Mouse (Mus musculus): ENCODE data around the gene Il11ra2.
"Not testable (repeated sequence)": the region's sequence is repeated elsewhere in the genome, so short reads cannot be mapped to it uniquely, and the experiment has no call there.

Il11ra2 gene

DNA sequence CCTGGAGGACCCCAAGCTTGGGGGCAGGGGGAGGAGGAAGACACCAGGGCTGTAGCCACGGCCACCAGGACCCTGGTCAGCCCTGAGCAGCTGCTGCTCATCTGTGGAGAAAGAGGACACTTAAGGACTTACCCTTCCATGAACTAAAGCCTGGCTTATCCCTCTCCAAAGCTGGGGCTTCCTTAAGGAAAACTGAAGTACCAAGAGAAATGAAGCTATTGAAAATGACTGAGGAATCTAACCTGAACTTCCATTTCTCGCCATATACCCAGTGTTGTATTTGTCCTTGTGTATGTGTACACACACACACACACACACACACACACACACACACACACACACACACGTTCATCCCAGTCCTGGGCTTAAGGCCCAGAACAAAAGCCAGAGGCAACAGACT lies at the start of gene Il11ra2:
Il11ra2 (minus strand) TSS at position 101 of the 400 bp plus-strand sequence.
- not testable (repeated sequence) for DNase-seq (ENCODE audit: low read depth, low spot score)

- not testable (repeated sequence) for DNase-seq (ENCODE audit: low read depth, low spot score)
Measured at GRCm38 (mm10) chr4:42682183-42682524, 20.5 kb upstream of the Il11ra2 start.

DNA sequence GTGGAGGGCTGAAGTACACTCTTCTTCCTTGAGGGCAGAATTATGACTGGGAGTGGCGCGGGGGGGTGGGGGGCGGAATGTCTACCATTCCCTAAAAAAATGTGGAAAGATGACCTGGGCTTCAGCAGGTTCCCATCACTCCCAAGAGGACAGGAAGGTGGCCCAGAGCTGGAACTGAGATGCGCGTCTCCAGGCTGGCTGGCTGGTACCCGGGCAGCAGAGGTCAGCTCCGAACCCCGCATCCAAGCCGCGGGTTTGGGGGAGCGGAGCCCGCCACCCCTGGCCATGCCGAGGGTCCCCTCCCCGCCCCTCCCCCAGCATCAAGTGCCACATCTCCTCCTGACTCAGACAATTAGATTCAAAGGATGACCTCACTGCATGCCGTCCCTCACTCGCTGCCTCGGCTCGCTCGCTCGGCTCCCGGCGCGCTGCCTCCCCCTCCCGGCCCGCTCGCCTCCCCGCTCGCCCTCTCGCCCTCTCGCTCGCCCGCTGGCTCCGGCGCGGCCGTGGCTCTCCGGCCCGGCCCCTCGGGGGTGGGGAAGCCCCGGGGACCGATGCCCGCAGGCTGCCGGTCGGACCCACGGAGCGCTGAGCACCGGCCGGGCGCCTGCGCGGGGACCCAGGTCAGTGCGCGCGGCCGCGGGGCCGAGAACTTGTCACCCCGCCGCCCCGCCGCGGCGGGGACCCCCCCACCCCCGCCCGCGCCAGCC lies 19.9 kb upstream of the Il11ra2 start:
- not testable (repeated sequence) for DNase-seq (ENCODE audit: low read depth, low spot score)

- DNase-seq (ENCODE audit: low read depth, low spot score) = not testable (repeated sequence)
Measured at GRCm38 (mm10) chr4:42680374-42681356, 19.0 kb upstream of the Il11ra2 start.

- DNase-seq (ENCODE audit: low read depth, low spot score) = not testable (repeated sequence)
Measured at GRCm38 (mm10) chr4:42679365-42679764, 17.7 kb upstream of the Il11ra2 start.

DNA sequence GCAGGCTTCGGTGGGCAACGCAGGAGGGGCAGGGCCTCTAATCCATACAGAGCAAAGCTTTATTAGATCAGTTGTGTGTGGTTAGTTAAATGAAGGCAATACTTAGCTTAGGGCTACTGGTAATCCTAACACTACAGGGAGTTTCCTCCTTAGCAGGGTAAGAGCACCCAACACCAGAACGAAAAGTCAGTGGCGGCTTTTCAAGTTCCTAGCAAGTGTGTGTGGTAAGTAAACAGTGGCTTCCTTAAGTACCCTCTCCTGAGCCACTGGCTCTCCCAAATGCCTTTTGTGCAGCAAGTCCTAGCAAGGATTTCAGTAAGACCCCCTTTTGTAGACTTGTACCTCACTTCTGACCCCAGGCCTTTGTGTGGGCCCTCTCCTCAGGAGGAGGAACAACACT lies 13.7 kb upstream of the Il11ra2 start:
- DNase-seq (ENCODE audit: low read depth, low spot score) = not testable (repeated sequence)

DNA sequence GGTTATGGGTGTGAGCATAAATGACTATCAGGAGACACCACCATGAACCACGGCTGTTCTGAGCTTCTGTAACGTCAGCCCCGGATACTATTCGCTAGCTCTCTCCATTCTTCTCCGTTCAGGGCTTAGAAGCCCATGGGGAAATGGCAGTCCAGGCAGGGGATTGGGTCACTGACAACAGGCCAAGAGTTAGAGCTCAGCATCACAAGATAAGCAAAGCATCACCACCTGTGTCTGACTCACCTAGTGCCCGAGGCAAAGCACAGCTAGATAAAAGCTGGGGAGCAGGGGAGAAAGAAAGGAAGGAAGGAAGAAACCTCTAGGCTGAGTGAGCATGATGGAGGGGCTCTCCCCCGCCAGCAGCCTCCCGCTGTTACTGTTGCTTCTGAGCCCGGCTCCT lies 6.7 kb downstream of the Il11ra2 start, which contains the start of gene Ccl27b:
Ccl27b (plus strand) TSS at position 301 of the 400 bp plus-strand sequence.
- DNase-seq (ENCODE audit: low read depth, low spot score) = not testable (repeated sequence)

DNA sequence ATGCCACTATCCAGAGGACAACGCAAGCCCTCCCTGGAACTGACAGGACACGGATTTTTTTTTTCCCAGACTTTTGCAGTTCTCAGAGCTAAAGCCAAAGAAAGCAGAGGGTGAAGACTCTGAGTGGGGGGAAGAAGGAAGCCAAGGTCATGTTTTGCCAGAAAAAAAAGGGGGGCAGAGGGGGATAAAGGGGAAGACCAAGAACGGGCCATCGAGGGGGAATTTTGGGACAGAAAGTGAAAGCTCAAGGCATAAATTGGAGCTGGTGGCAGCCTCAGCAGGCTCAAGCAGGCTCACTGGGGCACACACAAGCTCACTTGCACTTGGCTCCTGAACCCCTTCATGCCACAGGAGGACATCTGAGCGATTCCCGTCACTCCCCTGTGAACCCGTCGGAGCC lies 32.3 kb downstream of the Il11ra2 start, which contains the start of gene Gm2564:
Gm2564 (plus strand) TSS at position 301 of the 400 bp plus-strand sequence.
- not testable (repeated sequence) for DNase-seq (ENCODE audit: low read depth, low spot score)

- DNase-seq (ENCODE audit: low read depth, low spot score) = not testable (repeated sequence)
Measured at GRCm38 (mm10) chr4:42611895-42612294, 49.8 kb downstream of the Il11ra2 start, which contains the start of gene Gm10591. Gene Gm10591 (plus strand): TSS chr4:42612195.
